Mouse (Mus musculus) cerebellum, adult 2 months (tissue): Measurements from ENCODE around the gene Mrpl34.

Source experiments
- CTCF ChIP-seq: fragments of 200-500 bp; IDR thresholded peaks from 2 replicates; pipeline ENCODE4 v1.5.1; 2011; ENCODE audit warnings: low read depth, mild to moderate bottlenecking, control low read depth, low read length, moderate library complexity, borderline replicate concordance; ENCODE audit not compliant: insufficient read depth
- POLR2A ChIP-seq: fragments of 200-500 bp; IDR thresholded peaks from 2 replicates; pipeline ENCODE4 v1.6.1; 2011; ENCODE audit warnings: low read length, control low read depth, borderline replicate concordance; ENCODE audit not compliant: insufficient read depth

DNA sequence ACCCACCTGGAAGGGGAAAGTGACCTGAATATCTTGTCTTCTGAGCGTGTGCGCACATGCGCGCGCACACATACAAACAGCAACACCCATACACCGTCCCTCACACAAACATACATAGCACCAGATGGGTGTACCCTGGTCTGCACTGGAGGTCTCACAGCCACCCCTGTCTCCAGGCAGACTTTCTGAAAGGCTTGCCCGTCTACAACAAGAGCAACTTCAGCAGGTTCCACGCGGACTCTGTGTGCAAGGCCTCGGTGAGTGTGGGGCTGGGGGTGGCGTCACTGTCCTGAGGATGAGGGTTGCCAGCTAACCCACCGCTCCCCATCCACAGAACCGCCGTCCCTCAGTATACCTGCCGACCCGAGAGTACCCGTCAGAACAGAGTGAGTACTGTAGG lies 7.1 kb downstream of the Mrpl34 start:
- TF ChIP-seq CTCF (no peak), POLR2A (no peak)
